Mouse (Mus musculus): ENCODE data around the gene Wdr3. TPM values are rescaled to one million over a fixed set of nuclear protein-coding genes. Genes with fewer than 3 reads are reported as not detected.

The Wdr3 gene
- polyA plus RNA-seq, 1 experiment from 2014 or later: 41.3 TPM

DNA sequence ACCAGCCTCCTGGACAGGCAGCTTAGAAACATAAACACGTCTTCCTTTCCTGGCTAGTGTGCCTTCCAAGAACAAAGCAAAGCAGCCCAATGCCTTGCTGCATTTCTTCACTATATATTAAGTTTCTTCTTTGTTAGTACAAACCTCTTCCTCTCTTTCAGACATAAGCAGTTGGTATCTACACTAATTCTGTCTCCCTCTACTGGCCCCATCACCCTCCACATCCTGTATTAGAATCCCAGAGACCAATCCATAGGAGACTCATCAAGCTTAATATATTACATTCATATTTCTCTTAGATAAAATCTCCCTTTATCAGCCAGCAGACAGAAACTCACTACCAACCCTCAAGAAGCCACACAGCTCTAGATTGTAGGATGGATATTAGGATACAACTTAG is 39.8 kb downstream of the Wdr3 start:
- 68% methylated on average over 1 of the region's 1 CpGs for WGBS
- no peak for ATAC-seq (replicated peaks)
- H3K27ac ChIP-seq (replicated peaks): no peak overlapping the region
- H3K9ac ChIP-seq (replicated peaks): no peak overlapping the region
- no peaks in the 10 kb centered on the region for H3K36me3 ChIP-seq
- no peaks in the 10 kb centered on the region for H3K27me3 ChIP-seq
- H3K4me2 ChIP-seq (replicated peaks): no peak overlapping the region
- H3K4me3 ChIP-seq: no peak overlapping the region
- no peaks in the 10 kb centered on the region for H3K4me1 ChIP-seq
- H3K9me3 ChIP-seq: no peaks in the 10 kb centered on the region

DNA sequence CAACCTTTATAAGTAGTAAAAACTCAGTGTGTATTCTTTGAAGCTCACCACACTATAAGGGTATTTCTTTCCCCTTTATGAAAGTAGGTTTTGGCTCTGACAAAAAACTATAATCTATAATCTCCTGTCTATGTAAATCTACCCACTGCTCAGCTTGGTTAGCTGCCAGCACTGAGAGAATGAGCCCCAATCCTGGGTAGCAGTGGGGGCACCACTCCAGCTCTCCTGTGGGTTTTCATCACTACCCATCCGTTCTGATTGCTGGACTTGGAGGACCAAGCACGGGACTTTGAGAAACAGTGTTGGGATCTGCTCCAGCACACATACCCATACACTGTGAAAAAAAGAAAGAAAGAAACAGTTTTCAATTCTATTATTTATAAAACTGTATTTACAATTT is 40.2 kb downstream of the Wdr3 start:
- Histone ChIP-seq H3K4me3 (no peak overlapping the region), H3K4me2 (replicated peaks) (no peak overlapping the region), H3K9me3 (no peaks in the 10 kb centered on the region), H3K36me3 (no peaks in the 10 kb centered on the region), H3K9ac (replicated peaks) (no peak overlapping the region), H3K27me3 (no peaks in the 10 kb centered on the region), H3K27ac (replicated peaks) (no peak overlapping the region), H3K4me1 (no peaks in the 10 kb centered on the region)
- ATAC-seq (replicated peaks): no peak
- 74% methylated on average over 2 of the region's 2 CpGs for WGBS

DNA sequence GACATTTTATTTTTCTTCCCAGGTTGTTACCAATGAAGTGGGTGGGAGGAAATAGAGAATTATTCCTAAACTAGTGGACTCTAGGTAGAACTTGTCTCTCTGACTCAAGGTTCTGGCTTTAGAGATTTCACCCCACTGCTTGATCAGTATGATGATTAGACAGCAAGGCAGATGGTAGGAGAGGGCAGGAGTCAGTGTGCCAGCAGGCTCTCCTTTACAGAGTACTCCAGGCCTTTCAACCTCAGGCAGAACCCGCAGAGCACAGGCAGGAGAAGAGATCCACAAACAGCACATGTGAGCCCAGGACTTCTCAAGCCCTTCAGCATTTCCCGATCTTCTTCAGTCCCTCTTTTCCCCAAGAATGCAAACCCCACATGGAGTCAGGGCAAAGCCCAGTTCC is 43.5 kb downstream of the Wdr3 start:
- no peak overlapping the region for H3K4me3 ChIP-seq
- WGBS: 81% methylated on average over 2 of the region's 2 CpGs
- no peak overlapping the region for H3K27ac ChIP-seq (replicated peaks)
- H3K27me3 ChIP-seq: no peaks in the 10 kb centered on the region
- H3K4me1 ChIP-seq: no peaks in the 10 kb centered on the region
- H3K9ac ChIP-seq (replicated peaks): no peak overlapping the region
- H3K4me2 ChIP-seq (replicated peaks): no peak overlapping the region
- no peaks in the 10 kb centered on the region for H3K9me3 ChIP-seq
- ATAC-seq (replicated peaks): no peak
- H3K36me3 ChIP-seq: no peaks in the 10 kb centered on the region

DNA sequence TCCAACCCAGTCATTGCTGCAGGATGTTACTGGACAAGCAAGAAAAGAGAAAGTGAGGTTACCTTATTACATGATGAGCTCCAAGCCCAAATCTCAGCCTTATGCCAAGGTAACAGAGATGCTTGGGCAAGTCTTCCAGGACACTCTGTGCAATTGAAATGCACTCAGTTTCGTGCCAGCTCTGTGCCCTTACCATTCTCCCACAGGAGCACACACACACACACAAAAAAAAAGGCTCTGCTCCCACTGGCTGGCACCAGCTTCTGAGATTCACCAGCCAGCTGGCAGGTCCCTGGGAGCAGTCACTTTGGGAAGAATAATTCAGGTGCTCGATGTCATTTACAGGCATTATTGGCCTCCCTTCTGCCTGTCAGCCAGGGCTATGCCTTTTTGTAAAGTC is 55.5 kb downstream of the Wdr3 start:
- no peaks in the 10 kb centered on the region for H3K9me3 ChIP-seq
- 69% methylated on average over 2 of the region's 2 CpGs for WGBS
- no peak overlapping the region for H3K9ac ChIP-seq (replicated peaks)
- H3K4me3 ChIP-seq: no peak overlapping the region
- no peaks in the 10 kb centered on the region for H3K36me3 ChIP-seq
- no peak for ATAC-seq (replicated peaks)
- no peaks in the 10 kb centered on the region for H3K27me3 ChIP-seq
- no peak overlapping the region for H3K4me2 ChIP-seq (replicated peaks)
- H3K27ac ChIP-seq (replicated peaks): no peak overlapping the region
- H3K4me1 ChIP-seq: no peaks in the 10 kb centered on the region

DNA sequence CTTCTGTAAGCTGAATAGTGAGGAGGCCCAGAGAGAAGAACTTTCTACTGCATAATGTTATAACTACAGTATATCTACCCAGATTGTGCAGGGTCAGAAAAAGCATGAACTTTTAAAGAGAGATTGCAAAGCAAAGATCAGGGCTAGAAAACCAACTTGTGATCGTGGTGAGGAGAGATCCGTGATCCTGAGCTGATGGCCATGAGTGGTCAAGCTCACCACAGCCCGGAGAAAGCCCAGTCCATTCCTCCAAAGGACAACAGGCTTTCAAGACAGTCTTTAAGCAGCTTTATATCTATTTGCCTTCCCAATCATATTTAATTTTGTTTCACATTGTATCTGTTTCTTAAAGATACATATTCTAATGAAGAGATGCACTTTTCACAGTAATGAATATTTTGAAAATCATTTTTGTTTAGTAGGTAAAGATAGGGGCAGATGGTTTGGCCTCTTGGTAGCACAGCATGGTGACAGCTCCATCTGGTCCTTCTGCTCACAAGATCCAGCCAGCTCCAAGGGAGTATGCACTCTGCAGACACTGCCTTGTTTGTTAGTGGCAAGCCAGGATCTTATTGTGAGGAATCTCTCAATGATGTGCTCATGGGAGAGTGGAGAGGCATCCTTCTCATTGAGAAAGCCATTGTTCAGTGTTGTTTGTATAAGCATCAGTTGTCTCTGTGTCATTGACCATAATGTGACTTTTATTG is 59.7 kb downstream of the Wdr3 start:
- no peak overlapping the region for H3K9ac ChIP-seq (replicated peaks)
- H3K4me3 ChIP-seq: no peak overlapping the region
- H3K27ac ChIP-seq (replicated peaks): no peak overlapping the region
- no peaks in the 10 kb centered on the region for H3K36me3 ChIP-seq
- H3K4me2 ChIP-seq (replicated peaks): no peak overlapping the region
- ATAC-seq (replicated peaks): no peak
- H3K9me3 ChIP-seq: no peaks in the 10 kb centered on the region
- no peaks in the 10 kb centered on the region for H3K27me3 ChIP-seq
- 93% methylated on average over 3 of the region's 3 CpGs for WGBS
- H3K4me1 ChIP-seq: no peaks in the 10 kb centered on the region

Other genes starting within 250 kb of the Wdr3 start
- 42.7 and 49.1 TPM in 2 replicates for gene Gdap2, start within 50 bp of the Wdr3 start, polyA plus RNA-seq (2015; fragmentation: Nextera tagmentation; extraction: Ambion mirVana)

Measured in forebrain, embryonic 15.5 days (tissue).